Comparison of ENCODE assay signal across 8 mouse cellular contexts in the genomic region with DNA sequence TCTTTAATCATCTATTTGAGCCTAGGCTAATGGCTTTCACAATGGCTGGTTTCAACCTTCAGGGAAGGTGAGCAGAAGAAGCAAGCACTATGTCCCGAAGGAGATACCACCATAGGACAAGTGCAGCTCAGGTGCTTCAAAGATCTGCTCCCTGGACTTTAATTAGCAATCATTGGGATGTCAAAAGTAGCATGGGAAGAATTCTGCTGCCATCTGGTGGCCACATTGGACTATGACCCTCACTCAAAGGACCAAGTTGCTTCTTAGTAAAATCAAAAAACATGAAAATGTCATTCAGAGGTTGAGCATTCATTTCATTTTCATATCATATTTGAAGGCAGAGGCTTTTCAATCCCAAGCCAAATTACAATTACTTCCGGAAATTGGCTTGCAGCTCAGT.
A peak's percentile ranks its signal among the peaks of the same experiment; 100 is the strongest.
DNase-seq lines count a peak whose midpoint lies in the region; ATAC-seq and TF ChIP-seq lines count a peak whose summit lies in the region.

No protein-coding gene starts in this region.

- no peak overlapping the region for H3K4me2 ChIP-seq in forebrain, embryonic 13.5 days
- H3K4me2 ChIP-seq in forebrain, embryonic 12.5 days: no peak overlapping the region

- H3K27ac ChIP-seq in forebrain, embryonic 13.5 days: no peak overlapping the region
- H3K27ac ChIP-seq in forebrain, embryonic 12.5 days: no peak overlapping the region

- peak; percentile 45; the same call in 1 of the 2 replicates for ATAC-seq in forebrain, embryonic 13.5 days
- ATAC-seq in forebrain, embryonic 12.5 days (ENCODE audit: low FRiP score): no peak

- H3K4me3 ChIP-seq in forebrain, embryonic 13.5 days: no peak overlapping the region
- no peak overlapping the region for H3K4me3 ChIP-seq in forebrain, embryonic 12.5 days (replicated peaks)
- H3K4me3 ChIP-seq in lung, adult 2 months (replicated peaks; ENCODE audit: extremely low read depth, low read depth, low read length): no peak overlapping the region

- no peak for TF ChIP-seq POLR2A in lung, adult 2 months (IDR thresholded peaks at IDR 0.05; ENCODE audit: borderline replicate concordance, extremely low read depth, low read depth, low read length)

- peak; percentile 54 for TF ChIP-seq CTCF in lung, adult 2 months (IDR thresholded peaks at IDR 0.05; ENCODE audit: insufficient read depth, low read length)

- H3K9me3 ChIP-seq in forebrain, embryonic 13.5 days (replicated peaks): no peaks in the 10 kb centered on the region
- H3K9me3 ChIP-seq in forebrain, embryonic 12.5 days: no peaks in the 10 kb centered on the region

- 33% methylated on average over 2 of the region's 2 CpGs for WGBS in forebrain, embryonic 13.5 days
- WGBS in forebrain, embryonic 12.5 days: 23% methylated on average over 2 of the region's 2 CpGs
- WGBS in lung, adult 2 months: 18% methylated on average over 2 of the region's 2 CpGs

- H3K36me3 ChIP-seq in forebrain, embryonic 13.5 days (ENCODE audit: poor library complexity, severe bottlenecking): no peaks in the 10 kb centered on the region
- H3K36me3 ChIP-seq in forebrain, embryonic 12.5 days (replicated peaks): no peaks in the 10 kb centered on the region

- H3K27me3 ChIP-seq in forebrain, embryonic 13.5 days: 0 out of 2 replicates have a peak, but pooled peaks cover 3% of the 10 kb centered on the region
- H3K27me3 ChIP-seq in forebrain, embryonic 12.5 days: no peaks in the 10 kb centered on the region

- DNase-seq in urinary bladder, postnatal 14 days (ENCODE audit: low spot score): peak; percentile 35
- no peak for DNase-seq in urinary bladder, postnatal 4 days (ENCODE audit: low spot score in 2 of 2)
- DNase-seq in cerebellum, postnatal 4 days (ENCODE audit: low spot score in 2 of 2): peak; percentile 33 to 52
- DNase-seq in kidney, adult 9 months: peak; percentile 61
- peak; percentile 27 for DNase-seq in lung, adult 2 months
- peak; percentile 4 to 44 for DNase-seq in spleen, postnatal 10 days (ENCODE audit: low spot score in 2 of 2)

- H3K4me1 ChIP-seq in forebrain, embryonic 13.5 days: no peaks in the 10 kb centered on the region
- H3K4me1 ChIP-seq in forebrain, embryonic 12.5 days: no peaks in the 10 kb centered on the region
- H3K4me1 ChIP-seq in lung, adult 2 months (ENCODE audit: control insufficient read depth, insufficient read depth, low read length): no peaks in the 10 kb centered on the region

- no peak overlapping the region for H3K9ac ChIP-seq in forebrain, embryonic 13.5 days
- H3K9ac ChIP-seq in forebrain, embryonic 12.5 days: no peak overlapping the region

Comparison
In these comparisons a context has a peak if more than half of its experiments do, and no peak if none do; other contexts are left out.
1. DNase-seq: peak in urinary bladder, postnatal 14 days (single experiment), cerebellum, postnatal 4 days (2 of 2), kidney, adult 9 months (single experiment), lung, adult 2 months (single experiment) and spleen, postnatal 10 days (2 of 2); none in urinary bladder, postnatal 4 days (0 of 2).